Mouse (Mus musculus) stomach, embryonic 16.5 days (tissue): ENCODE measurements around the gene Trp53i13. TPM values are rescaled to one million over a fixed set of nuclear protein-coding genes. Genes with fewer than 3 reads are reported as not detected.
"Not testable (repeated sequence)": the region's sequence is repeated elsewhere in the genome, so short reads cannot be mapped to it uniquely, and the experiment has no call there.

Experiments used
- ATAC-seq: fragments of 200-750 bp; cut with Nextera tagmentation; 2 replicates; pipeline ENCODE4 v1.8.0; 2017; ENCODE audit warnings: moderate number of reproducible peaks, moderate TSS enrichment; ENCODE audit not compliant: insufficient read depth, low FRiP score
- H3K27ac ChIP-seq: fragments of 300-500 bp; sonication (generic); 2 replicates; pipeline ENCODE4 v1.5.1; 2014; ENCODE audit warnings: low read length
- H3K27me3 ChIP-seq: fragments of 300-500 bp; sonication (generic); 2 replicates; pipeline ENCODE4 v1.6.1; 2014; ENCODE audit warnings: low read length, control low read depth, mixed read lengths; ENCODE audit not compliant: control insufficient read depth, insufficient read depth
- H3K36me3 ChIP-seq: fragments of 300-500 bp; sonication (generic); 2 replicates; pipeline ENCODE4 v1.6.1; 2014; ENCODE audit warnings: low read length; ENCODE audit not compliant: control insufficient read depth, insufficient read depth
- H3K4me1 ChIP-seq: fragments of 300-500 bp; sonication (generic); 2 replicates; pipeline ENCODE4 v1.6.1; 2014; ENCODE audit warnings: low read length, control low read depth, mixed read lengths; ENCODE audit not compliant: control insufficient read depth, insufficient read depth
- H3K4me2 ChIP-seq: fragments of 300-500 bp; sonication (generic); 2 replicates; pipeline ENCODE4 v1.6.1; 2014; ENCODE audit warnings: low read depth, low read length, mixed read lengths
- H3K4me3 ChIP-seq: fragments of 300-500 bp; sonication (generic); replicated peaks from 2 replicates; pipeline ENCODE4 v1.5.1; 2014; ENCODE audit warnings: mild to moderate bottlenecking, low read length
- H3K9ac ChIP-seq: fragments of 300-500 bp; sonication (generic); 2 replicates; pipeline ENCODE4 v1.6.1; 2014; ENCODE audit warnings: low read length
- H3K9me3 ChIP-seq: fragments of 300-500 bp; sonication (generic); replicated peaks from 2 replicates; pipeline ENCODE4 v1.6.1; 2016; ENCODE audit warnings: low read length, control low read depth; ENCODE audit not compliant: control insufficient read depth
- WGBS: fragments of 180-500 bp; shearing (Covaris S2); extraction: QIAGEN DNeasy Blood & Tissue Kit; methylation state at CpG from one replicate; pipeline ENCODE4 v1.1.7; 2014; 5-methylcytosine and 5-hydroxymethylcytosine counted together
- polyA plus RNA-seq: library from polyadenylated mRNA; unstranded; fragments of >200 nt; fragmentation: Nextera tagmentation; extraction: Ambion mirVana; gene quantifications from 2 replicates; pipeline ENCODE4 v1.2.1, GENCODE M21; 2015

The Trp53i13 gene
- 25.1 and 25.5 TPM in 2 replicates for polyA plus RNA-seq

- H3K36me3 ChIP-seq = no peaks in the 10 kb centered on the region
- H3K9me3 ChIP-seq = no peaks in the 10 kb centered on the region
- no peak within 1 kb of the TSS for H3K27ac ChIP-seq
- H3K4me2 ChIP-seq = peak within 1 kb of the TSS; percentile 89
- H3K27me3 ChIP-seq = peaks cover 12% of the 10 kb centered on the region; the same call in 1 of the 2 replicates
- no peak for ATAC-seq
- H3K4me1 ChIP-seq = peaks cover 30% of the 10 kb centered on the region
- H3K4me3 ChIP-seq = peak within 1 kb of the TSS; percentile 77
- WGBS = 6% methylated on average over 39 of the region's 39 CpGs
- peak within 1 kb of the TSS; percentile 71 for H3K9ac ChIP-seq
Observed at GRCm38 (mm10) chr11:77515637-77516552, at the start of gene Trp53i13. Gene Trp53i13, minus strand, starts transcription at chr11:77515980.

- WGBS = 93% methylated on average over 7 of the region's 7 CpGs
- Histone ChIP-seq H3K9me3 (no peaks in the 10 kb centered on the region), H3K27me3 (no peaks in the 10 kb centered on the region), H3K36me3 (peaks cover 19% of the 10 kb centered on the region; the same call in 1 of the 2 replicates), H3K4me2 (no peak overlapping the region), H3K4me3 (no peak overlapping the region), H3K4me1 (no peaks in the 10 kb centered on the region), H3K27ac (no peak overlapping the region), H3K9ac (no peak overlapping the region)
- no peak for ATAC-seq
Observed at GRCm38 (mm10) chr11:77545261-77545660, 29.5 kb upstream of the Trp53i13 start.

- no peaks in the 10 kb centered on the region for H3K9me3 ChIP-seq
- H3K9ac ChIP-seq = no peak overlapping the region
- 84% methylated on average over 4 of the region's 4 CpGs for WGBS
- no peak overlapping the region for H3K4me2 ChIP-seq
- no peak overlapping the region for H3K4me3 ChIP-seq
- no peaks in the 10 kb centered on the region for H3K36me3 ChIP-seq
- H3K27ac ChIP-seq = no peak overlapping the region
- no peak for ATAC-seq
- no peaks in the 10 kb centered on the region for H3K27me3 ChIP-seq
- H3K4me1 ChIP-seq = no peaks in the 10 kb centered on the region
Observed at GRCm38 (mm10) chr11:77532202-77532846, 16.5 kb upstream of the Trp53i13 start.

GRCm38 (mm10) chr11:77530862-77531261 is 15.1 kb upstream of the Trp53i13 start:
- Histone ChIP-seq H3K9me3 (no peaks in the 10 kb centered on the region), H3K27me3 (no peaks in the 10 kb centered on the region), H3K4me2 (no peak overlapping the region), H3K36me3 (no peaks in the 10 kb centered on the region), H3K4me3 (no peak overlapping the region), H3K9ac (no peak overlapping the region), H3K27ac (no peak overlapping the region), H3K4me1 (no peaks in the 10 kb centered on the region)
- ATAC-seq = no peak
- WGBS = 74% methylated on average over 2 of the region's 2 CpGs

GRCm38 (mm10) chr11:77529644-77530043 is 13.9 kb upstream of the Trp53i13 start:
- Histone ChIP-seq H3K27ac (no peak overlapping the region), H3K9me3 (no peaks in the 10 kb centered on the region), H3K4me2 (no peak overlapping the region), H3K4me1 (no peaks in the 10 kb centered on the region), H3K4me3 (no peak overlapping the region), H3K9ac (no peak overlapping the region), H3K27me3 (no peaks in the 10 kb centered on the region), H3K36me3 (no peaks in the 10 kb centered on the region)
- no peak for ATAC-seq
- 66% methylated on average over 3 of the region's 3 CpGs for WGBS

GRCm38 (mm10) chr11:77528420-77528819 is 12.6 kb upstream of the Trp53i13 start:
- H3K36me3 ChIP-seq, H3K4me3 ChIP-seq, ATAC-seq, H3K9ac ChIP-seq, H3K27ac ChIP-seq, H3K27me3 ChIP-seq, H3K4me2 ChIP-seq, H3K9me3 ChIP-seq, H3K4me1 ChIP-seq: not testable (repeated sequence)
- 86% methylated on average over 3 of the region's 3 CpGs for WGBS

GRCm38 (mm10) chr11:77525804-77526486 is 10.2 kb upstream of the Trp53i13 start:
- 68% methylated on average over 3 of the region's 3 CpGs for WGBS
- no peak overlapping the region for H3K9ac ChIP-seq
- no peaks in the 10 kb centered on the region for H3K27me3 ChIP-seq
- H3K4me1 ChIP-seq = no peaks in the 10 kb centered on the region
- H3K4me2 ChIP-seq = no peak overlapping the region
- H3K36me3 ChIP-seq = no peaks in the 10 kb centered on the region
- no peak overlapping the region for H3K27ac ChIP-seq
- H3K4me3 ChIP-seq = no peak overlapping the region
- H3K9me3 ChIP-seq = no peaks in the 10 kb centered on the region
- no peak for ATAC-seq

GRCm38 (mm10) chr11:77520601-77521529 is 5.1 kb upstream of the Trp53i13 start:
- 55% methylated on average over 5 of the region's 5 CpGs for WGBS
- Histone ChIP-seq H3K27ac (no peak overlapping the region), H3K9me3 (no peaks in the 10 kb centered on the region), H3K9ac (no peak overlapping the region), H3K36me3 (no peaks in the 10 kb centered on the region), H3K27me3 (peaks cover 12% of the 10 kb centered on the region; the same call in 1 of the 2 replicates), H3K4me3 (no peak overlapping the region), H3K4me2 (no peak overlapping the region), H3K4me1 (peaks cover 4% of the 10 kb centered on the region; the same call in 1 of the 2 replicates)
- ATAC-seq = no peak
